Mouse (Mus musculus) right cerebral cortex, postnatal 4 days (tissue): ENCODE data around the gene Baz1b.

ENCODE experiments used
- DNase-seq: peaks from one replicate; pipeline ENCODE4 v3.0.0-alpha.2; 2022

Baz1b gene

GRCm38 (mm10) chr5:135285211-135285610 is 98.1 kb downstream of the Baz1b start:
- DNase-seq: no peak

- DNase-seq: peak; percentile 81
Measured at GRCm38 (mm10) chr5:135286185-135286584, 99.1 kb downstream of the Baz1b start.

- no peak for DNase-seq
Measured at GRCm38 (mm10) chr5:135286926-135287325, 99.9 kb downstream of the Baz1b start.

GRCm38 (mm10) chr5:135290703-135291102 is 103.6 kb downstream of the Baz1b start:
- DNase-seq: no peak

GRCm38 (mm10) chr5:135291193-135291592 is 104.1 kb downstream of the Baz1b start:
- no peak for DNase-seq

GRCm38 (mm10) chr5:135292001-135292400 is 104.9 kb downstream of the Baz1b start:
- DNase-seq: no peak
